Mouse (Mus musculus): Measurements from ENCODE around the gene S100a16.

The S100a16 gene

GRCm38 (mm10) chr3:90525421-90525820 is 11.6 kb upstream of the S100a16 start:
- peak; percentile 68 for DNase-seq

- DNase-seq, result no peak
Observed at GRCm38 (mm10) chr3:90526076-90526475, 11.0 kb upstream of the S100a16 start.

- DNase-seq, result no peak
Observed at GRCm38 (mm10) chr3:90526580-90526979, 10.5 kb upstream of the S100a16 start, which contains the start of gene S100a14. TSS of gene S100a14 (plus strand) at chr3:90526856.

- DNase-seq, result no peak
Observed at GRCm38 (mm10) chr3:90527291-90527873, 9.7 kb upstream of the S100a16 start.

- no peak for DNase-seq
Observed at GRCm38 (mm10) chr3:90531713-90532112, 5.3 kb upstream of the S100a16 start.

GRCm38 (mm10) chr3:90535446-90535845 is 1.6 kb upstream of the S100a16 start:
- no peak for DNase-seq

GRCm38 (mm10) chr3:90537905-90538296 is 847 bp downstream of the S100a16 start:
- no peak for DNase-seq

- peak; percentile 47 for DNase-seq
Observed at GRCm38 (mm10) chr3:90540904-90541303, 3.9 kb downstream of the S100a16 start.

GRCm38 (mm10) chr3:90549676-90550420 is 12.8 kb downstream of the S100a16 start:
- DNase-seq, result no peak

- DNase-seq, result no peak
Observed at GRCm38 (mm10) chr3:90550421-90550790, 13.4 kb downstream of the S100a16 start.

GRCm38 (mm10) chr3:90552231-90552630 is 15.2 kb downstream of the S100a16 start:
- DNase-seq, result no peak

GRCm38 (mm10) chr3:90555954-90556353 is 18.9 kb downstream of the S100a16 start:
- peak; percentile 46 for DNase-seq

GRCm38 (mm10) chr3:90560008-90560628 is 23.1 kb downstream of the S100a16 start, which contains the start of gene S100a3:
TSS of gene S100a3 (plus strand) at chr3:90560578.
- no peak for DNase-seq

- DNase-seq, result no peak
Observed at GRCm38 (mm10) chr3:90574691-90575090, 37.6 kb downstream of the S100a16 start.

- no peak for DNase-seq
Observed at GRCm38 (mm10) chr3:90575320-90575719, 38.3 kb downstream of the S100a16 start.

GRCm38 (mm10) chr3:90576351-90577001 is 39.4 kb downstream of the S100a16 start:
- DNase-seq, result no peak

- no peak for DNase-seq
Observed at GRCm38 (mm10) chr3:90579433-90579832, 42.4 kb downstream of the S100a16 start.

GRCm38 (mm10) chr3:90581141-90581540 is 44.1 kb downstream of the S100a16 start:
- no peak for DNase-seq

- DNase-seq, result no peak
Observed at GRCm38 (mm10) chr3:90582156-90582555, 45.1 kb downstream of the S100a16 start.

- DNase-seq, result no peak
Observed at GRCm38 (mm10) chr3:90582556-90582955, 45.5 kb downstream of the S100a16 start.

GRCm38 (mm10) chr3:90583893-90584292 is 46.8 kb downstream of the S100a16 start:
- no peak for DNase-seq

- DNase-seq, result peak; percentile 85
Observed at GRCm38 (mm10) chr3:90585595-90585994, 48.5 kb downstream of the S100a16 start.

- DNase-seq, result no peak
Observed at GRCm38 (mm10) chr3:90586016-90586643, 49.1 kb downstream of the S100a16 start.

Data from right cerebral cortex, adult 18-20 months (tissue).